Comparison of ENCODE assay signal across 8 mouse cellular contexts in the genomic region with DNA sequence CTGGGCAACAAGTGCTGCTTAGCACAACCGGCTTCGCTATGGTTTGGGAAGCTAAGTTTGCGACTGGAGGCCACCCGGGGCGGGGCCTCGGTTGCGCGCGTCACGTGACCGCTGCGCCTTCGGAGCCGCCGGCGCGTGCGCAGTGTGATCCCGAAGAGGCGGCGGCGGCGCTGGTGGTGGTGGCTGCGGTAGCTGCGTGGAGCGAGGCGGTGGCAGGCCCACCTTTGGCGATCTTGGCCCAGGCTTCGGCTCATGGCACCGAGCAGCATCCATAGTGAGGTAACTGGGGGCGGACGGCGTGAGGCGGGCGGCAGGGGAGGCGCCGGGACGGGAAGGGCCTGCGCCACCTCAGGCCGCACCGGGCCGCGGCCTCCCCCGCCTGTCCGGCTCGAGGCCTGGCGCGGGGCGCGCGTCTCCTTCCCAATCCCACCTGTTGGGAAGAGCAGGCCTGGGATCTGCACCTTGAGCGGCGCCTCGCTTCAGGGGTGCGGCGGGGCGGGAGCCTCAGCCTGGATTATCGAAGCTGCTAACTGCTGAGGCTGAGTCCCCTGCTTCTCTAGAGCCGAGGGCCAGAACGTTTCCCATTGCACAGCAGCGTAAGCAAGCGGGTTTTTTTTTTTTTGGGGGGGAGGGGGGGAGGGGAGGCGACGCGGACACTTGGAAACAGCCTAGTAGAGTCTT. TPM values are rescaled to one million over a fixed set of nuclear protein-coding genes. Genes with fewer than 3 reads are reported as not detected.
DNase-seq lines count a peak whose midpoint lies in the region; ATAC-seq and TF ChIP-seq lines count a peak whose summit lies in the region.

A gene (plus strand): TSS at position 144 of the 681 bp plus-strand sequence.

- peak; percentile 97 for ATAC-seq in forebrain, embryonic 15.5 days (replicated peaks)
- ATAC-seq in neutrophil, adult 5-6 weeks (ENCODE audit: extremely low read depth, insufficient number of reproducible peaks, low FRiP score, poor library complexity, severe bottlenecking) = peak; percentile 70

- peak within 1 kb of the TSS; percentile 82 for H3K27ac ChIP-seq in forebrain, embryonic 15.5 days (replicated peaks)

- intact Hi-C loops in heart, postnatal 25 days (cut with DNase I) = loop anchor here (5.0 kb wide), 2 partner anchors 36 to 69 kb away; a partner anchor contains a TSS

- no peaks in the 10 kb centered on the region for H3K36me3 ChIP-seq in forebrain, embryonic 15.5 days

- peaks cover 26% of the 10 kb centered on the region for H3K4me1 ChIP-seq in forebrain, embryonic 15.5 days
- H3K4me1 ChIP-seq in lung, adult 2 months (ENCODE audit: control insufficient read depth, insufficient read depth, low read length) = peaks cover 7% of the 10 kb centered on the region

- no peaks in the 10 kb centered on the region for H3K27me3 ChIP-seq in forebrain, embryonic 15.5 days

- DNase-seq in ES-CJ7 (ENCODE audit: low read depth, low spot score) = peak; percentile 88
- DNase-seq in cerebellum, adult 11 months = peak; percentile 90
- peak; percentile 84 for DNase-seq in heart, postnatal 25 days (ENCODE audit: low spot score)
- DNase-seq in layer of hippocampus, adult 18-20 months (ENCODE audit: low spot score in 2 of 2) = peak; percentile 82 to 94
- DNase-seq in lung, adult 2 months = peak; percentile 92
- peak; percentile 77 to 80 for DNase-seq in thymus, adult 18-20 months

- TF ChIP-seq POLR2A in lung, adult 2 months (IDR thresholded peaks at IDR 0.05; ENCODE audit: borderline replicate concordance, extremely low read depth, low read depth, low read length) = peak; percentile 92

- WGBS in forebrain, embryonic 15.5 days = under 1% methylated on average over 65 of the region's 65 CpGs
- under 1% methylated on average over 65 of the region's 65 CpGs for WGBS in lung, adult 2 months

- no peak for TF ChIP-seq CTCF in lung, adult 2 months (IDR thresholded peaks at IDR 0.05; ENCODE audit: insufficient read depth, low read length)

- peak within 1 kb of the TSS; percentile 70 for H3K4me3 ChIP-seq in forebrain, embryonic 15.5 days
- peak within 1 kb of the TSS; percentile 95 for H3K4me3 ChIP-seq in lung, adult 2 months (replicated peaks; ENCODE audit: extremely low read depth, low read depth, low read length)

- H3K9ac ChIP-seq in forebrain, embryonic 15.5 days (replicated peaks) = peak within 1 kb of the TSS; percentile 81

- H3K9me3 ChIP-seq in forebrain, embryonic 15.5 days = no peaks in the 10 kb centered on the region

- peak within 1 kb of the TSS; percentile 48 for H3K4me2 ChIP-seq in forebrain, embryonic 15.5 days (replicated peaks)

RNA-seq across cellular contexts. Expression of the gene that starts here (rescaled TPM):
- 52.7 and 57.6 TPM in 2 replicates for polyA plus RNA-seq in forebrain, embryonic 15.5 days (2015; fragmentation: Nextera tagmentation; extraction: Ambion mirVana)
- total RNA-seq in heart, postnatal 25 days (2021) = 10 to 100 TPM; 12.1 to 12.7 TPM
- 10 to 100 TPM; 39.5 to 39.6 TPM for total RNA-seq in layer of hippocampus, adult 18-20 months (2021)
- 8.5 and 13.2 TPM in 2 replicates for polyA plus RNA-seq in lung, adult 2 months (2012; rRNA removed)
- 143 and 147 TPM in 2 replicates for total RNA-seq in neutrophil, adult 5-6 weeks (2017)

Comparison
In these comparisons a context has a peak if more than half of its experiments do, and no peak if none do; other contexts are left out.
1. Peak in every context shown above with its lines: DNase-seq, ATAC-seq, H3K4me3 ChIP-seq and H3K27ac ChIP-seq.